Mouse (Mus musculus) Patski (cell line): ENCODE measurements around the gene Hivep3. TPM values are rescaled to one million over a fixed set of nuclear protein-coding genes. Genes with fewer than 3 reads are reported as not detected.

ENCODE experiments used
- ATAC-seq: fragments of 100-300 bp; one replicate; pipeline ENCODE4 v1.8.0; 2021
- CTCF ChIA-PET: fragments of 350-600 bp; sonication (Branson Sonifier 250); formaldehyde crosslinking; loops from one replicate; lab custom pipeline; 2022; ENCODE audit warnings: inconsistent platforms; lab: Charles Lee
- POLR2A ChIA-PET: fragments of 350-600 bp; sonication (Branson Sonifier 250); formaldehyde crosslinking; loops from one replicate; lab custom pipeline; 2022; ENCODE audit warnings: antibody characterized with exemption, inconsistent platforms; lab: Charles Lee
- DNase-seq: peaks from one replicate; pipeline ENCODE4 v3.0.0-alpha.2; 2011; ENCODE audit warnings: low read depth, low spot score
- H3K27me3 ChIP-seq: fragments of 371-371 bp; one replicate; pipeline ENCODE4 v1.5.1; 2021
- CTCF ChIP-seq: fragments of 100-300 bp; IDR thresholded peaks from one replicate; pipeline ENCODE4 v1.5.1; 2021
- in situ Hi-C: fragments of 300-500 bp; cut with MboI; formaldehyde crosslinking; loops from 3 replicates; pipeline ENCODE4 v1.11.1; 2018; ENCODE audit warnings: low pct_unique_long_range_greater_than_20kb, mixed read lengths
- polyA plus RNA-seq: library from polyadenylated mRNA; unstranded; gene quantifications from one replicate; pipeline ENCODE4 v1.2.3, GENCODE M21; 2021

The Hivep3 gene
- polyA plus RNA-seq, 1 experiment from 2014 or later: 4.4 TPM

- in situ Hi-C loops: no loop called here
- CTCF ChIA-PET: no interaction called here
- no peak for ATAC-seq
- POLR2A ChIA-PET: no interaction called here
- TF ChIP-seq CTCF: no peak
- DNase-seq: no peak
- no peaks in the 10 kb centered on the region for H3K27me3 ChIP-seq
These were observed 82.2 kb downstream of the Hivep3 start for GRCm38 (mm10) chr4:119815793-119816161.

GRCm38 (mm10) chr4:119816620-119817356 is 83.2 kb downstream of the Hivep3 start:
- ATAC-seq (no peak), DNase-seq (no peak)
- in situ Hi-C loops: no loop called here
- ChIA-PET POLR2A (no interaction called here), CTCF (interaction anchor here (1.6 kb wide), 1 partner anchor 9 kb away, joined by 3 read pairs; no protein-coding TSS in a partner anchor)
- TF ChIP-seq CTCF: no peak
- no peaks in the 10 kb centered on the region for H3K27me3 ChIP-seq

GRCm38 (mm10) chr4:119825956-119826355 is 92.4 kb downstream of the Hivep3 start:
- in situ Hi-C loops: no loop called here
- POLR2A ChIA-PET: no interaction called here
- DNase-seq: no peak

GRCm38 (mm10) chr4:119828386-119828785 is 94.8 kb downstream of the Hivep3 start:
- no peak for DNase-seq
- ChIA-PET CTCF (no interaction called here), POLR2A (no interaction called here)
- ATAC-seq: no peak
- in situ Hi-C loops: no loop called here
- no peak for TF ChIP-seq CTCF
- no peaks in the 10 kb centered on the region for H3K27me3 ChIP-seq

More at GRCm38 (mm10) chr4:119825956-119826355, 92.4 kb downstream of the Hivep3 start:
- no peak for ATAC-seq
- no peaks in the 10 kb centered on the region for H3K27me3 ChIP-seq
- TF ChIP-seq CTCF: no peak
- CTCF ChIA-PET: interaction anchor here (0.9 kb wide), 1 partner anchor 9 kb away, joined by 3 read pairs; no protein-coding TSS in a partner anchor

GRCm38 (mm10) chr4:119828996-119829395 is 95.4 kb downstream of the Hivep3 start:
- TF ChIP-seq CTCF: no peak
- ChIA-PET CTCF (no interaction called here), POLR2A (no interaction called here)
- no peaks in the 10 kb centered on the region for H3K27me3 ChIP-seq
- DNase-seq (no peak), ATAC-seq (no peak)
- in situ Hi-C loops: no loop called here

GRCm38 (mm10) chr4:119833333-119833732 is 99.7 kb downstream of the Hivep3 start:
- no peaks in the 10 kb centered on the region for H3K27me3 ChIP-seq
- DNase-seq: no peak
- no peak for ATAC-seq
- ChIA-PET CTCF (no interaction called here), POLR2A (no interaction called here)
- TF ChIP-seq CTCF: no peak
- in situ Hi-C loops: no loop called here

- CTCF ChIA-PET: no interaction called here
- in situ Hi-C loops: no loop called here
- POLR2A ChIA-PET: no interaction called here
- H3K27me3 ChIP-seq: no peaks in the 10 kb centered on the region
- DNase-seq: no peak
- no peak for ATAC-seq
- TF ChIP-seq CTCF: no peak
These were observed 100.3 kb downstream of the Hivep3 start for GRCm38 (mm10) chr4:119833884-119834283.

- in situ Hi-C loops: no loop called here
- POLR2A ChIA-PET: interaction anchor here (0.6 to 1.6 kb wide), 2 partner anchors 9 to 23 kb away, joined by 3 to 4 read pairs; no protein-coding TSS in a partner anchor
These were observed 102.6 kb downstream of the Hivep3 start for GRCm38 (mm10) chr4:119836181-119836580.

GRCm38 (mm10) chr4:119837505-119838065 is 104.0 kb downstream of the Hivep3 start:
- no peak for DNase-seq
- no peak for TF ChIP-seq CTCF
- in situ Hi-C loops: no loop called here
- POLR2A ChIA-PET: no interaction called here
- no peaks in the 10 kb centered on the region for H3K27me3 ChIP-seq
- ATAC-seq: no peak
- CTCF ChIA-PET: no interaction called here

More at GRCm38 (mm10) chr4:119836181-119836580, 102.6 kb downstream of the Hivep3 start:
- CTCF ChIA-PET: interaction anchor here (1.2 kb wide), 1 partner anchor 15 kb away, joined by 3 read pairs; no protein-coding TSS in a partner anchor
- DNase-seq: no peak
- no peak for ATAC-seq
- no peaks in the 10 kb centered on the region for H3K27me3 ChIP-seq
- TF ChIP-seq CTCF: no peak

- ATAC-seq (no peak), DNase-seq (no peak)
- no peak for TF ChIP-seq CTCF
- ChIA-PET POLR2A (no interaction called here), CTCF (no interaction called here)
- H3K27me3 ChIP-seq: no peaks in the 10 kb centered on the region
- in situ Hi-C loops: no loop called here
These were observed 104.7 kb downstream of the Hivep3 start for GRCm38 (mm10) chr4:119838308-119838707.

- H3K27me3 ChIP-seq: no peaks in the 10 kb centered on the region
- CTCF ChIA-PET: no interaction called here
- no peak for DNase-seq
- no peak for ATAC-seq
- in situ Hi-C loops: no loop called here
- POLR2A ChIA-PET: no interaction called here
- TF ChIP-seq CTCF: no peak
These were observed 109.7 kb downstream of the Hivep3 start for GRCm38 (mm10) chr4:119843294-119843693.
